Mouse (Mus musculus) ZHBTc4 (cell line): ENCODE measurements around the gene Ivns1abp.

ENCODE experiments used
- DNase-seq: peaks from one replicate; pipeline ENCODE4 v3.0.0-alpha.2; 2011; ENCODE audit warnings: low read depth, low spot score

The Ivns1abp gene

DNA sequence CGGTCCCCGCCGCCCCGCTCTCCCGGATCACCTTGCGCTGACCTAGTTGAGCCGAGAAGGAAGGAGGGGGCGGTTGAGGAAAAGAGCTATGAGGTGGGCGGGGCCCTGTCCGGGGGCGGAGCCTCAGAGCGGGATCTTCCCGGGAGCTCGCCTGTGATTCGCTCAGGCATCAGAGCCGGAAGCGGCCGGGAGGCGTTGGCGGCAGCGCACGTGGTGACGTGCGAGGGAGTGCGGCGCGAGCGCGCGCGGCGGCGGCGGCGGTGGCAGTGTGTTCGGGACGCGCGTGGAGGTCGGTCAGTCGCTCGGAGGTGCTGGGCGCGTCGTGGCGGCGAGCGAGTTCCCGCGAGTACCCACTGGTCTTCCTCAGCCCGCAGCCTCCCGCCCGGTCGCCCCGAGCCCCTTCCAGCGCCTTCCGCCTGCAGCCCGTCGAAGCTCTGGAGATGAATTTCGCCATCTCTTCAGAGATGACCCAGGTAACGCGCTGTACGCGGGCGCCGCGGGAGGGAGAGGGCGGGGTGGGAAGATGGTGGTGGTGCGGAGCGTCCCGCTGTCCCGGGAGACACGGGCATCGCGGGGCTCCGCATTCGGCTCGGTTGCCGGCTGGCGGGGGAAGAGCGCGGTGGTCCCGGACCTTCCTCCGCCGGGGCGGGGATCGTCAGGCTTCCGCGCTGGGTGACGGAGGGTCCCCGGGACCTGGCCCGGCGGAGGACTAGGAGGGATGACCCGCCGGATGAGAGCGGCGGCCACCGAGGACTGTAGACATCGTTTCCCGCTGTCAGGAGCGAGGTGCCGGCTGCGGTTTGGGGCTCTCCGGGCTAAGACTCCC is at the start of gene Ivns1abp:
Gene Ivns1abp (plus strand): TSS at position 195 of the 826 bp plus-strand sequence.
- peak; percentile 98 for DNase-seq

DNA sequence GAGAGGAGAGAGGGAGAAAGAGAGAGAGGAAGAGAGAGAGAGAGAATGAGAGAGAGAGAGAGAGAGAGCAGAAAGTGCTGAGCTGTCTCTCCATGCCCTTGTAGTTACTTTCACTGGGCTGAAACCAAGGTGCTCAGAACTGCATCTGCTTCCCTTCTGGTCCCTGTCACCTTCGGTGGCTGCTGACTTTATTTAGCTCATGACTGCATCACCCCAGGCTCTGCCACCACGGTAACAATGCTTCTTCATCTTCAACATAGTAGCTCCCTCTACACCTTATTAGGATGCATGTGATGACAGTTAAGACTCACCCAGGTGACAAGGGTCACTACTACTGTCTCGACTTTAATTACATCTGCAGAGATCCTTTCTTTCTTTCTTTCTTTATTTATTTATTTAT is 48.8 kb upstream of the Ivns1abp start:
- DNase-seq: no peak

DNA sequence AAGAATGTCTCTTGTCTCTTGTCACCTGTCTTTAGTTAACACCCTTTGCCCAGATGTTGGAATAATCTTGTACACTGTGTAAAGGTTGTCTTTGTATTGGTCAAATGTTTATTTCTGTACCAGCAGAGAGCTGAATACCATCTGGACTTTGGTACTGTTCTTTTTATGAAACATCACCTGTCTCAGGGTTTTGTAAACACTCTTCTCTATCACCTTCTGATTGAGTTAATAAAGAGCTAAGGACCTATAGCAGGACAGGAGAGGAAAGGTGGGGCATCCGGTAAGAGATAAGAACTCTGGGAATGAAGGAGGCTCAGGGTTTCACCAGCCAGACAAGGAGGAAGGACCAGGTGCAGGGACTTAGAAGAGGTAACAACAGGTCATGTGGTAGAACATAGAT is 47.7 kb upstream of the Ivns1abp start:
- DNase-seq: no peak

DNA sequence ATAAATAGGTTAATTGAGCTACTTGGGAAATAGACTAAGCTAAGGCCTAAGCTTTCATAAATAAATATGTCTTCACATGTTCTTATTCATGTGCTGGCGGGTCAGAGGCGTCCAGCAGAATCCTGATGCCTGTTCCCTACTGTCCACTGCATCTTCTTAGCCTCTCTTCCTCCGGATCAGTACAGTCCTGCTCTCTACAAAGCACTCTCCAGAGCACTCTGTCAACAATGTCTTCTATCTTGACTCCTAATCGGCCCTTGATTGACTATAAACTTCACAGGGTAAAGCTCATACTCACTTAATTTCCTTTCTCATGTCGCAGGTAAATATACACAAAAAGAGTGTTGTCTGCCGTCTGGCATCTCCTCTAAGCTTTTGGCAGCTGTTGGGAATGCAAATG is 47.3 kb upstream of the Ivns1abp start:
- no peak for DNase-seq

DNA sequence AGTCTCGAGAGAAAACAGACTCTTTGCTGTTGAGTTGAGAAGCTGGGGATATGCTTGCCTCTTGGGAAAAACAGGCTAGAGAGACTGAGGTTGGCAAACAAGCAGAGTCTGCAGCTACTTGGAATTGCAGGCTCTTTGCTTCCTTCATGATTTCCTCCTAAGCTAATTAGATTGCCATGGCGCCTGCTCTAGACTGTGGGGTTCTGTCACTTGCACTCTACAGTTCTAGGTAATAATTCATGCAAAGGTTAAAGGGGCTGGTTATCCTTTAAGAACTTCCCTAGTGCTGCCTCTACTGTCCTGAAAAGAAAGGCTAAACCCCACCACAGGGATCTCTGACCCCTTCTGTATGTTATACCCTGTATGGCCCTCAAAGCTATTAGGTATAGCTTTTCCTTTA is 46.7 kb upstream of the Ivns1abp start:
- no peak for DNase-seq

DNA sequence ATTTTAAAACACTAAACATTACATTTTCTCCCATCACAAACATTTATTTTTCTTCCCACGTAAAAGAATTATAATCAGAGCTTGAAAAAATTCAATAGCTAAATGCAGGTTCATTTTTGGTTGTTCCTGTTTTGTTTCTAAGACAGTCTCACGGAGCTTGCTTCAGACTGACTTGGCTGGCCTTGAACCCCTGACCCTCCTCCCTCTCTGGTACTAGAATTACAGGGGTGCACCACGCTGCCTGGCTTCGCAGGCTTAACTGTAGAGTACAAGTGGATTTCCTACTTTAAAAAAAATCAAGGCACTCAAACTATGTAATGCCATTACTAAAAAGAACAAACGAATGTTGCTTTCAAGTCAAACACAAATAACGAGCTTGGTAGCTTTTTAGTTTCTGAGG is 42.8 kb upstream of the Ivns1abp start:
- no peak for DNase-seq

DNA sequence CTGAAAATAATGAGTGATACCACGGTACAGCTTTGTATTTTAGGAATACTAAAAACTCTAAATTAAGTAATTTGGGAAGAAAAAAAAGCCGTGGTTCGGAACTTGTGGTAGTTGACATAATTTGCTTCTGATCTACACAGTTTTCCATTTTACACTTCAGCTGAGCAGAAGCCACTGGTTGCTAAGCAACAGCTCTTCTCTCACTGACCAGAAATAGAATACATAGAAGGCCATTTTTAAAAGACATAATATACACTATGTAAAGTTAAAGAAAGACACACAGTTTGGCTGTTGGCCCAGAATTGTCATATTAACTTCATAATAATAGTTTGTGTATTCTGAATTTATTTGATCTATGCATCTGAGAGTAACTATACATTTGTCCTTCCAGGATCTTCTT is 42.4 kb upstream of the Ivns1abp start:
- DNase-seq: no peak

DNA sequence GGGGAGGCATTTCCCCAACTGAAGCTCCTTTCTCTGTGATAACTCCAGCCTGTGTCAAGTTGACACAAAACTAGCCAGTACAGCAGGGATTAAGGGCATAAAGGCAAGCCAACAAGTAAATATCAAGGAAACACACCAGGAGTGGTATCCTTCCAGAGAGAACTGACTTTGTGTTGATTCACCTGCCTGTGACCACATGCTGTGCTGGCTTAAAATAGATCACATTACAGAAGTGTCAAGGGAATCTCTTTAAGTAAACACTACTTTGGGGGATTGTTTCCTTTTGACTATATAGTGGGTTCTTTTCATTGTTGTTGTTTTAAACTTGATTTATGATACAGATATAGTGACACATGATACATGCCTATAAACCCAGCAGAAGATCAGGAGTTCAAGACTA is 41.0 kb upstream of the Ivns1abp start:
- no peak for DNase-seq

DNA sequence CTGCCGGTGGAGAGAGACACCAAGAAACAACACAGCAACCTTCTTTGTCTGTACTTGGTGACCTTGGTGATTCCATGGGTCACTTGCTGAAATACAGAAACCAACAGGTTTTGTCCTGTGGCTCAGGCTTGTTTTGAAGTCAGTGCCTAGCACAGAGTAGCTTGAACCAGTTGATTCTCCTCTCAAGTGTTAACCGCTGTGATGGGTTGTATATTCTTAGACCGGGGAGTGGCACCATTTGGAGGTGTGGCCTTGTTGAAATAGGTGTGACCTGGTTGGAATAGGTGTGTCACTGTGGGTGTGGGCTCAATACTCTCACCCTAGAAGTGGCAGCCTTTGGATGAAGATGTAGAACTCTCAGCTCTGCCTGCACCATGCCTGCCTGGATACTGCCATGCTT is 39.3 kb upstream of the Ivns1abp start:
- peak; percentile 85 for DNase-seq

DNA sequence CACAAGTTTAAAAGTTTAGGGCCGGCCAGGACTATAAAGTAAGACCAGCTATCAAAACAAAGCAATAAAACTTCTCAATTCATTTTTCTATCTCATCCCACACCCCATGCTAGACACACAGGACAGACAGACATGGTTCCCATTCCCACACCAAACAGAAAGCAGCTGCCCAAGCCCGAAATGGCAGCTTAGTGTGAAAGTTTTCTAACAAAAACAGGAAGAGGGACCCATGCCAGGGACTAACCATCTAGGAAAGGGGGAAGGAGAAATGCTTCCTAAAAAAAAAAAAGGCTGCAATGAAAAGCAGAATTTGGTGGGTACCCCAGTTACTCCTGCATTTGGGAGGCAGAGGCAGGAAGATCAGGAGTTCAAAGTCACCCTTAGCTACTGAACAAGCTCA is 37.2 kb upstream of the Ivns1abp start:
- no peak for DNase-seq

DNA sequence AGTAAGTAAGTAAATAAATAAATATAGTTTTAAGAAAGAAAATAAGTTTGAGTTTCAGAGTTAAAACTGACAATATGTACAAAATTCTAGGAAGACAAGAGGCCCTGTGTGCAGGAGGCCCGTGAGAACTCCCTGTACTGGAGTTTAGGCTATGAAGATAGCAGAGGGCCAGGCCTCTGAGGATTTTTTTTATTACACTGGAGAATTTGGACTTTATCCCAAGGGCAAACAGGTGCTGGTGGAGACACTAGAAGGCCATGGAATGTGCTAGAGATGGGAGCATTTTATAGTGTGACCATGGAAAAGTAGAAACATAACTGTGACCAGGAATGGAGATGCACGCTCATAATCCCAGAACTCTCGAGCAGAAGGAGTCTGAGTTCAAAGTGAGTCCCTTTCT is 36.5 kb upstream of the Ivns1abp start:
- DNase-seq: no peak

DNA sequence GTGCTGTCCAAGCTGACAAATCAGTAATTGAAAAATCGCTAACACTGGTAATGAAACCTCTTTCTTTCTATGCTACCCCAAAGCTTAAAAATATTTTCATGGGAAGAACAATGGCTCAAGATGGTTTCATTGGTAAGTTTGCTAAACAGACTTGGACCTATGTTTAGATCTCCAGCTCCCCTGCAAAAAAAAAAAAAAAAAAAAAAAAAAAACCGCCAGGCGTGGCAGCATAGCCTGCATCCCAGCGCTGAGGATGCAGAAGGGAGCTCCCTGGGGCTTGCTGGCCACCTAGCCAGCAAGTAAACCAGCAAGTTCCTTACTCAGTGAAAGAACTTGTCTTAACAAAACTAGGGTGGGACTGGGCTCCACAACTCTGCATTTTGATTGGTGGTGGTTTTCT is 35.8 kb upstream of the Ivns1abp start:
- DNase-seq: no peak

DNA sequence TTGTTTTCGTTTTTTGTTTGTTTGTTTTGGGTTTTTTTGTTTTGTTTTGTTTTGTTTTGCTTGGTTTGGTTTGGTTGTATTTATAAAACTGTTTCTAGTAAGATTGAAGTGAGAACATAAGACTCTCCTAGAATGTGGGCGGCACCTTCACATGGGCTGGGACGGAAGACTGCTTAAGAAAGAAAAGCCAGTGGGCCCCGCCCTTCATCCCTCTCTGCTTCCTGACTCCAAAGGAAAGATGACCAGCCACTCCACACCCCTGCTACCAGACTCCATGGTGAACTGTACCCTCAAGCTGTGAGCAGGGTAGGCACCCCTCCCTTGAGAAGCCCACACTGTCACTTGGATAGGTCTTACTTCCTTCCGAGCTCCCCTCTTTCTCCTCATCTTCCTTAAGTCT is 33.8 kb upstream of the Ivns1abp start:
- DNase-seq: peak; percentile 45

DNA sequence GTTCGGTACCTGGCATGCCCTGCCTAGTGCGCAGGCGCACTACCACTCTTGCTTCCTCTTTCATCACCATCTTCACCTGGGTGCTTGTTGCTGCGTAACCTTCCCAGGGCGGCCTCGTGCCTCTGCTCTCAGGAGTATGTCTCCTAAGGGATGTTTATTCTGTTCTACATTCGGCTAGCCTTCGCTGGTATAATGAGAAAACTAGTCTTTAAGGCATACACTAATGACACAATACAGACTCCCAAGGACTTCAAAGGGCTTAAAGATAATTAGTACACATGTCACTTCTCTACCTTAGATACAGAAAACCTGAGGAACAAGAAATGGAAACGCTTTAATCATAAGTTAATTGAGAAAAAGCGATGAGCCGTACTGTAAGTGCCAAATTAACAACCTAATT is 32.9 kb upstream of the Ivns1abp start:
- no peak for DNase-seq

DNA sequence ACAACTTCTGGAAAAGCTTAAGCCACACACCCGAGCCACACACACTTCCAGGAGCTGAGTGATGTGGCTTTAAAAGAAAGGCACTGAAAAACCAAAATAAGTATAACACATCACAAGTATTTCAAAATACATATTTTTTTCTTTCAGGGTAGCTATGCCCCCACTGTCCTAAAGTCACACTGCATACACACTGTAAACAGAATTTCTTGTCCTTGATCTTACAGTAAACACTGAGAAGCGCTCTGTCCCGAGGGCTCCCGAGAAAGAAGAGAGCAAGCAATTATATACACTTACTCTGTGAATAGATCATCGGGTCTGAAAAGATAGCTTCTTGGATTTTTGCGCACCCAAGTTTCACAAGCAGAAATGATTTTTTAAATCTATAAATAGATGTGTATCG is 25.0 kb upstream of the Ivns1abp start:
- no peak for DNase-seq

DNA sequence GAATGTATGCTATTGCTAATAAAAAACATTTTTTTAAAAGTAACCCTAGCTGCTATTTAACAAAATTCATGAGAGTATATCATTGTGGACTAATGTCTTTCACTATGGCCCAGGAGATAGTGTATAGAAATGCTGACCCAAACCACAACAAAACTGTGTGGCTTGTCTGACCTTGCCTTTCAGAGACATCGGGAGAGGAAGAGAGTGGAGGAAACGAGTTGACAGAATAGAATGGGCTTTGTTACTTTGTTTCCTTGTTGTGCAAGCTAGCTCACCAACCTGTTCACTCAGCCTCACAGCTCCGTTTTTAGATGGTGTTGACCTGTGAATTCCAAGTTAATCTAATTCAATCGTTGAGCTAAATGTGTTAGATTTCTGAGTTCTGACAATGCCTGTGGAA is 23.9 kb upstream of the Ivns1abp start:
- DNase-seq: no peak

DNA sequence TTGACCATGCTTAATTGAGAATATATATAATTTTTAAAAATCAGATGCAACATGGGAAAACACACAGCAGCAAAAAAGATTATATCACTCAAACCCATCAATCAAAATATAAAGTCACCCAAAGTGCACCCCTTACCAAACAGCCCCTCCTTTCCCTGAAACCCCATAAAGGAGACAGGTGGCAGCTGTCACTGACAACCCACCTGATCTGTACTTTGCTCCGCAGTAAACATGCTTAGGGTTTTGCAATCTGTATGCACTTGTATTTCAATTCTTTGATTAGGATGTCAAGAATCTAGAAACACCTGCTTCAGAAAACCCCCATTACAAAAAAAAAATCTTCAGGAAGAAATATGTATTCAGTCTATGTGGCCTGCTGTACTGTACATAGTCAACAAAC is 18.9 kb upstream of the Ivns1abp start:
- no peak for DNase-seq

DNA sequence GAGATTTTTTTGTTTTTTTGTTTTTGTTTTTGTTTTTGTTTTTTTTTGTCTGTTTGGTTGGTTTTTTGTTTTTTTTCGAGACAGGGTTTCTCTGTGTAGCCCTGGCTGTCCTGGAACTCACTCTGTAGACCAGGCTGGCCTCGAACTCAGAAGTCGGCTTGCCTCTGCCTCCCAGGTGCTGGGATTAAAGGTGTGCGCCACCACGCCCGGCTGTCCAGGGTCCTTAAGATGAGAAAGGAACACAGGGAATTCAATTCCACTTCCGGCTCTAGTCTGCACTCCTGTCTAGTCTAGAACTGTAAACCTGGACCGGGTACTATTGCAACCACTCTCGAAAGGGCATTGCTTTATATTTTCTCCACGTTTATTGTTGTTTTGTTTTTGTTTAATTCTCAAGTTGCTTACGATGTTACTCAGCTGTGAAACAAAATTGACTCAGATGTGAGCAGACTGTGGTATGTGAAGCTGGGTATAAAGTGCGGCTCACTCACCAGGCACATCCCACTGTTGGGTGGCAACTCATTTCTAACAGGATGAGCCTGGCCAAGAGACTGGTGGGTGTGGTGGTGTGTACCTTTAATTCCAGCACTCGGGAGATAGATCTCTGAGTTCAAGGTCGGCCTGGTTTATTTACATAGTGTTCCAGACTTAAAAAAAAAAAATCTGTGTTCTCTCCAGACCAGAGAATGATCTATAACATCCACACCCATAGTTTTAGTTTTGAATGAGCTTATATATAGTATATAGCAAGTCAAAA is 15.8 kb upstream of the Ivns1abp start:
- DNase-seq: peak; percentile 30

DNA sequence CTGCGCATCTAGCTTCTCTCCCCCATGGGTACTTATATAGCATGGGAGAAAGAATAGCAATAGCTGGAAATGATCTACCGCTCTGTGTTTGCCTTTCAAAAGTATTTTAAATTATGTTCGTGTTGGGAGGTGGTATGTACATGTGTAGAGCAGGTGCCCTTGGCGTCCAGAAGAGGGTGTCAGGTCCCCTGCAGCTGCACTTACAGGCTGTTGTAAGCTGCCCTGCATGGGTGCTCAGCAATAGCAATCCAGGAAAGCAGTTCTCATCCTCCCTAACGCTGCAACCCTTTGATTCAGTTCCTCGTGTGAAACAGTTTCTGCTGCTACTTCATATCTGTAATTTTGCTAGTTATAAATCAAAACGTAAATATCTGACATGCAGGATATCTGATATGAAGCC is 14.7 kb upstream of the Ivns1abp start:
- DNase-seq: no peak

DNA sequence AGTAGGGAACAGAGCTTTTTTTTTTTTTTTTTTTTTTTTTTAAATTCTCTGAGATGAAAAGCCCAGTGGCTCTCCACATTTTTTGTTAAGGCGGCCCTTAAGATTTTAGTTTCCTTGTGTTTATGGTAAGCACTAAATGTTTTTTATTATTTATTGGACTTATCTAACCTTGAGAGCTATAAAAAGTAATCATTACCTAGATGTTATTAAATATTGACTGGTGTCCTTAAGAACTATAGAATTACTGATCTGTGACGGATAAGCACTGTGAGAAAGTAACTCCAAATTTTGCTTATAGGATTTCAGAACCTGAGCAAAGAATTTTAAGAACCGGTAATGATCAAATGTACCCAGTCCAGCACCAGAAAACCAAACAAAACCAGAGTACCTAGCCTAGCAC is 11.5 kb upstream of the Ivns1abp start:
- DNase-seq: no peak

DNA sequence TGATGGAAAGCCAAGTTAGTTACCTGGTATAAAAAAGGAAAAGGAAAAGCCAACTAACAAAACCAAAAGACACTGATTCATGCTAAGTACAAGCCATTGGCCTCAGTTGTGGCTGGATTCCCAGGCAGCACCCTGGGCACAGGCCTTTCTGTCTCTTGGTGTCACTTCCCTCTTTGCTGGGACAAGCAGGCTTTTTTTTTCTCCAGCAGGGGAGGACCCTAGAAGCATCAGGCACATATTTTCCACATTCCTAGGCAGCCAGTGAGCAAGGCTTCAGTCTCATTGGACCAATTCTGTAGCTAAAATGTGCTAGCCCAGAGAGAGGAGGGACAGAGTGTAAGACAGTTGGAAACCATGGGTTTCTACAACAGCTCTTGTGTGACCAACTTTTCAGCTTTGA is 6.0 kb upstream of the Ivns1abp start:
- peak; percentile 40 for DNase-seq

DNA sequence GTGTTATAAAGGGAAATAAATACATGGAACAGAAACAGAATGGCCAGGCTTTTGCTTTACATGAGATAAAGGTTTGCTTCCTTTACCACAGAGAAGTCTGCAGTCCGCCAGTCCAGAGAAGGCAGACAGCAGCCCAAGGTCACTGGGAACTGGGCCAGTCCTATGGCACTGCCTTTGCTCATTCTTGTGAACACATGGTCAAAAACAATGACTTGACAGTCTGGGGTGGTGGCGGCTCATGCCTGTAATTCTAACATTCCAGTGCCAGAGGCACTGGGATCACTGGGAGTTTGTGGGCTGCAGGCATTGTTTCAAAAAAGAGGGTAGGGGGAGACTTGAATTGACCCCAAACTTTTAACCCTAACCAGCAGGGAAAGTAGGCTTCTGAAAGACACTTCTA is 5.3 kb upstream of the Ivns1abp start:
- DNase-seq: peak; percentile 57
